Mouse (Mus musculus): ENCODE measurements at regions not wholly inside any gene's neighbourhood (a gene's known extent, or its start where the extent isn't known, plus 50 kb on each side); places are given as distances from the start of the nearest gene placed in this dataset.
"Not testable (repeated sequence)": the region's sequence is repeated elsewhere in the genome, so short reads cannot be mapped to it uniquely, and the experiment has no call there.

- DNase-seq (ENCODE audit: low spot score in 2 of 2): peak in 1 of 2 experiments; percentile 17
Measured at GRCm38 (mm10) chr3:6427905-6428304, 192.3 kb downstream of the 1700008P02Rik start.

DNA sequence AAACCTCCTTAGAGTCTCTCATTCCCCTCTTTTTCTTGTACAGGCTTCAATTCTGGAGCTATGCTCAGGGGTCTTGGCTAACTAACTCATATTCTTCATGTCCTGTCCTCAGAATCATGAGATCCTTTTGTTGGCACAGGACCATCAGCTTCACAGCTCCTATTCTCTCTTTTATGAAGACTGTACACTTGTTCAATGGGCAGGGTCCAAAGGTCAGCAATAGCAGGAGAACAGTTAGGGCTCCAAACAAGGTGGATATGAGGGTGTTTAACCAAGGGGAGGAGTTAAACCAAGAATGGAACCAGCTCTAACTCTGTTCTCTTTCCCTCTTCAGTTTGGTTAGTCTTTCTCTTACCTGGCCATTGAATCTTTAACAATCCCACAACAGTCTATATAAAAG lies 219.4 kb downstream of the 1700008P02Rik start:
- DNase-seq (ENCODE audit: low spot score in 2 of 2): no peak

DNA sequence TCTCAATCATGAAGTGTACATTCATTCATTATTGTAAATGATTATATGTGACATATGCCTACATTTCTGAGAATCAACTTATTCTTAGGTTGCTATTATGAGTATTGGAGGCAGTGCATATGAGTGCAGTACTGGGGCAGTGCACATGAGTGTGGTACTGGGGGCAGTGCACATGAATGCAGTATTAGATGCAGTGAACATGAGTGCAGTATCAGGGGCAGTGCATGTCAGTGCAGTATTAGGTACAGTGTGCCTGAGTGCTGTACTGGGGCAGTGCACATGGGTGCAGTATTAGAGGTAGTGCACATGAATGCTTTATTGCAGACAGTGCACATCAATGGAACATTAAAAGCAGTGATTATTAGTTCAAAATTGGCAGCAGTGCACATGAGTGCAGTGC lies 234.6 kb downstream of the 1700008P02Rik start:
- DNase-seq (ENCODE audit: low spot score in 2 of 2): no peak

DNA sequence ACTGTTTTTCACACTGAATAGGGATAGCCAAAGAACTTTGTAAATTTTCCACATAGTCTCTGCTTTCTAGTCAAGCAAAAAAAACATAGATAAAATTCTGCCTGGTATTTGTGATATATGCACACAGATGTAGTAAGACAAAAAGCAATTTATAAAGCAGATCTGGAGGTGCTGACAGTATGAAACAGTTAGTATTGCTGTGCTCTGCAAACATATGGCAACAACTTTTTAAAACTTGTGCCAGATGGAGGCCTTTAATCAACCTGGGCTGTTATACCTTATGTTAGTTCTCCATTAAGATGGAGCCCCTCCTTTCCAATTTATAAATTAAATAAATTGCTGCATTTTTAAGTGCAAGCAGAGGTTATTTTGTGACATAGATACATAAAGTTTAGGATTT lies 237.3 kb downstream of the 1700008P02Rik start:
- no peak for DNase-seq (ENCODE audit: low spot score in 2 of 2)

DNA sequence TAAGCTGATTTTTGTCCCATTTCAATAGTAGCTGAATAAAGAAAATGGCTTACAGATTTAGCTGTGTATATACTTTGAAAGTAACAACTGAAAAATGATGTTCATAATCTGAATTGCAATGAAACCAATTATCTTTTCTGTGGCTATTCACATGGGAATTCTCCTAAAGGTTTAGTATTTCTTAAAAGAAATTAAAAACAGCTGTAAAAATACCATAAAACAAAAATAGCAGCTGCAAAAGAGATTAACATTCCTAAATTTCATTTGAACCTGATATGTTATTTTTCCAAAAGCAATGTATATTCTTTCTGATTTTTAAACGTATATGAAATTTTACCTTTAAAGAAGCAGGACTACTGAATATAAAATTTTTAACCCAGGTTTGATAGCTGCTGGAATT lies 237.9 kb downstream of the 1700008P02Rik start:
- no peak for DNase-seq (ENCODE audit: low spot score in 2 of 2)

GRCm38 (mm10) chr3:6381732-6382131 lies 238.5 kb downstream of the 1700008P02Rik start:
- no peak for DNase-seq (ENCODE audit: low spot score in 2 of 2)

- not testable (repeated sequence) for DNase-seq (ENCODE audit: low spot score in 2 of 2)
Measured at GRCm38 (mm10) chr3:6339001-6339400, 281.2 kb downstream of the 1700008P02Rik start.

GRCm38 (mm10) chr3:6320818-6321504 lies 299.3 kb downstream of the 1700008P02Rik start:
- DNase-seq (ENCODE audit: low spot score in 2 of 2): no peak

DNA sequence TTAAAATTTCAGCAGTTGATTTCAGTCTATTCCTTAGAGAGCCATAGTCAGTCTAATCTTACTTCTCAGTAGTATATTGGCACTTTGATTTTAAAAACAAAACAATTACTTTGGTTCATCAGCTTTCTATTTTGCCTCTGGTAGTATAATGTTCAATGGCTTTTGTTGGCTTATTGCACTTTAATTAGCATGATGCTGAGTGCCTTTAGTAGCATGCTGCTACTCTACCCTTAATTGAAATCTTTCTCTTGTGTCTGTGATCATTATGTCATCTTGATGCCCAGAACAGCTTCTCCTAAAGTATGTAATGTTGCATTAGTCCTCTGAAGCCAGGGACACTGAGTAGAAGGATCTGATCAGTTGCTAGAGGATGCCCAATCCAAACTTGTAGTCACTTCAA lies 330.7 kb downstream of the 1700008P02Rik start:
- DNase-seq (ENCODE audit: low spot score in 2 of 2): no peak

DNA sequence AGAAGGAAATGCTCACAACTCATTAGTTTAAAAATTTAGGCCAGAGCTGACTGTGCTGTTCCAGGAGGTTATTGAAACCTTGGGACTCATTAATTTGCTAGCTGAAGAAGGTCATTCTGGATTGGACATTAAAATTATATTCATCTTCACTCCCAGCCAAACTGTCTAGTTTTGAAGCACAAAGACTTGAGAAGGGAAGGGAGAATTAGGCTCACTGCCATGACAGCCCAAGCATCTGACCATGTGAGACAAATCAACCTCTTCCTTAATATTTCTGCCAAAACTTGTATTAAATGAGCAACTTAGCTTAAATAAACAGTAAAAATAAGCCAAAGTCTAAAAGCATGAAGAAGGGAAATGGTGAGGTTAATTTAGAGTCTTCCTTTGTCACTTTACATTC lies 339.6 kb downstream of the 1700008P02Rik start:
- no peak for DNase-seq (ENCODE audit: low spot score in 2 of 2)

Data from right cerebral cortex, postnatal 10 days (tissue).